Mouse (Mus musculus): ENCODE measurements at regions not wholly inside any gene's neighbourhood (a gene's known extent, or its start where the extent isn't known, plus 50 kb on each side); places are given as distances from the start of the nearest gene placed in this dataset.
"Not testable (repeated sequence)": the region's sequence is repeated elsewhere in the genome, so short reads cannot be mapped to it uniquely, and the experiment has no call there.

- H3K9ac ChIP-seq; ATAC-seq (ENCODE audit: insufficient number of reproducible peaks, low FRiP score); H3K4me3 ChIP-seq; H3K9me3 ChIP-seq (replicated peaks); H3K4me2 ChIP-seq; H3K4me1 ChIP-seq (replicated peaks); H3K27me3 ChIP-seq (replicated peaks); H3K27ac ChIP-seq (ENCODE audit: poor library complexity, severe bottlenecking); H3K36me3 ChIP-seq: not testable (repeated sequence)
These were observed 284.8 kb upstream of the Shh start for GRCm38 (mm10) chr5:28751821-28752220.

DNA sequence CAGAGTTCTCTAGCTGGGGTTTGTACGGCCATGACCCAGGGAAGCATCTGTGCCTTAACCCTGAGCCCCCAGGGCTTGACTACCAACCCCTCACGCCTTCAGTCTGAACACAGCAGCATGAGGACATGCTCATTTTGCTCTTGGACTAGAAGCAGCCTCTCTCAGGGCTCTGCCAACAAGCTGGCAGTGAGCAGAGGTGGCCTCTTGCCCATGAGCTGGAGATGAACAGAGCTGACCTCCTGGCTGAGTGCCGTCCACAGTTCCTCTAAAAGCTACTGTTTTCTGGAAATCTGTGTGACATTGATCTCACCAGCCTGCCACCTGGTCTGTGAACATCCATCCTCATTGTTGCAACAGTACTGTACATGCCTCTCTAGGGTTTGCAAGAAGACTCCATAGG, 267.7 kb upstream of the Shh start:
- ATAC-seq (ENCODE audit: insufficient number of reproducible peaks, low FRiP score), result no peak
- Histone ChIP-seq H3K27ac (ENCODE audit: poor library complexity, severe bottlenecking) (no peak overlapping the region), H3K9me3 (replicated peaks) (no peaks in the 10 kb centered on the region), H3K36me3 (no peaks in the 10 kb centered on the region), H3K27me3 (replicated peaks) (no peaks in the 10 kb centered on the region), H3K4me2 (no peak overlapping the region), H3K4me1 (replicated peaks) (no peaks in the 10 kb centered on the region), H3K9ac (no peak overlapping the region), H3K4me3 (no peak overlapping the region)
- 71% methylated on average over 3 of the region's 3 CpGs for WGBS

GRCm38 (mm10) chr5:28722067-28722466, 255.0 kb upstream of the Shh start:
- no peak overlapping the region for H3K9ac ChIP-seq
- no peaks in the 10 kb centered on the region for H3K9me3 ChIP-seq (replicated peaks)
- H3K36me3 ChIP-seq, result no peaks in the 10 kb centered on the region
- 67% methylated on average over 3 of the region's 3 CpGs for WGBS
- H3K4me1 ChIP-seq (replicated peaks), result no peaks in the 10 kb centered on the region
- ATAC-seq (ENCODE audit: insufficient number of reproducible peaks, low FRiP score), result no peak
- H3K27ac ChIP-seq (ENCODE audit: poor library complexity, severe bottlenecking), result no peak overlapping the region
- no peak overlapping the region for H3K4me3 ChIP-seq
- H3K4me2 ChIP-seq, result no peak overlapping the region
- H3K27me3 ChIP-seq (replicated peaks), result no peaks in the 10 kb centered on the region

DNA sequence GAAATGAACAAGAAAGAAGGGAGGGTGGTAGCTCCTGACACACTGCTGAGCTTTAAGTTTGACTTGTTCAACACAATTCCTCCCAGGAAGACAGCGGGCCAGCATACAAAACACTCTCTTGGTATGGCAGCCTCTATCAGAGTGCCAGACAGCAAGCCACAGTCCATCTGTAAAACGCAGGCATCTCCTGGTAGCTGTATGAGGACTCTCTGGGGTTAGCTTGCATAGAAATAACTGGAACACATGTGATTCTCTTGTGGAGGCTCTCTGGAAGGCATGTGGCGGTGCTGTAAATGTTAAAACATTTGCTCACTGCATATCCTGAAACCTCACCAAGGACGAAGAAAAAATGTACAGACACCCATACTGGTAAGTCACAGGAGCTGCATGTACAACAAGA, 247.9 kb upstream of the Shh start:
- Histone ChIP-seq H3K4me1 (replicated peaks) (no peaks in the 10 kb centered on the region), H3K36me3 (no peaks in the 10 kb centered on the region), H3K27ac (ENCODE audit: poor library complexity, severe bottlenecking) (no peak overlapping the region), H3K9ac (no peak overlapping the region), H3K27me3 (replicated peaks) (no peaks in the 10 kb centered on the region), H3K4me2 (no peak overlapping the region), H3K9me3 (replicated peaks) (no peaks in the 10 kb centered on the region), H3K4me3 (no peak overlapping the region)
- no peak for ATAC-seq (ENCODE audit: insufficient number of reproducible peaks, low FRiP score)
- 80% methylated on average over 4 of the region's 4 CpGs for WGBS

DNA sequence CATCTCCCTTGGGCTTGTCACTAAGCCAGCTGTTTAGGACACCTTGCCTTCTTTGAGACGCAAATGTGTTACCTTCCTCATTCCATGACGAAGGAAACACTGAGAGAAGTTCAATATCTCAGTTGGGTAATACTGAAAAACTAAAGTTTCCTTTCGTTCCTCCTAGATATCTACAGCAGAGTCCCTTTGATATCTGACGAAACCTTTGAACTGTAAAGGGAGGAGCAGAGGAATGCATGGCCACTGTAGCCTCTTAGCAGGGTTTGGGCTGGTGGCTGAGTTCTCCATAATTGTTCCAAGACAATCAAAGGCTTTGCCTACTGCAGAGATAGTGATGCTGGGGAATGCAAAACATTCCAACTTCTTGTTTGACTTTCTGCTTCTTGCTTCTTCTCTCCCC, 243.5 kb upstream of the Shh start:
- Histone ChIP-seq H3K9ac (no peak overlapping the region), H3K27me3 (replicated peaks) (no peaks in the 10 kb centered on the region), H3K4me3 (no peak overlapping the region), H3K36me3 (no peaks in the 10 kb centered on the region), H3K4me1 (replicated peaks) (no peaks in the 10 kb centered on the region), H3K4me2 (no peak overlapping the region), H3K27ac (ENCODE audit: poor library complexity, severe bottlenecking) (no peak overlapping the region), H3K9me3 (replicated peaks) (no peaks in the 10 kb centered on the region)
- ATAC-seq (ENCODE audit: insufficient number of reproducible peaks, low FRiP score), result no peak
- 53% methylated on average over 4 of the region's 4 CpGs for WGBS

DNA sequence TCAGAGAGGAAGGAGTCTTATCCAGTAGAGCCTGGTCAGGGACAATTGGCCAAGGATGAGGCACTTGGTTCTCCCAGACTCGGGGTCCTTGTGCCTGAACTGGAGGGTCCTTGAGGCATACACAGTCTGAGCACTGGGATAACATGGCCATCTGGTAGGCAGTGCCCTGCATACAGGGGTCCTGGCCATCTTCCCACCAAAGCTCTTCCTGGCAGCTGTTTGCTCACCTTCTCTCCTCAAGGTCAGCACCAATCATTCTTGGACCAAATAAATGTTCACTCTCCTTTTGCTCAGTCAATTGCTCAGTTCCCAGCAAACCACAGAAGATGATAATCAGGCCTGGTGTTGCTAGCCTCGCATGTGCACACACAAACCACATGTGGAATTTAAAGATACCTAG, 242.6 kb upstream of the Shh start:
- Histone ChIP-seq H3K4me3 (no peak overlapping the region), H3K9ac (no peak overlapping the region), H3K27ac (ENCODE audit: poor library complexity, severe bottlenecking) (no peak overlapping the region), H3K9me3 (replicated peaks) (no peaks in the 10 kb centered on the region), H3K27me3 (replicated peaks) (no peaks in the 10 kb centered on the region), H3K36me3 (no peaks in the 10 kb centered on the region), H3K4me2 (no peak overlapping the region), H3K4me1 (replicated peaks) (no peaks in the 10 kb centered on the region)
- WGBS, result 60% methylated on average over 2 of the region's 2 CpGs
- ATAC-seq (ENCODE audit: insufficient number of reproducible peaks, low FRiP score), result no peak

GRCm38 (mm10) chr5:28704359-28704758, 237.3 kb upstream of the Shh start:
- Histone ChIP-seq H3K27ac (ENCODE audit: poor library complexity, severe bottlenecking) (no peak overlapping the region), H3K4me2 (no peak overlapping the region), H3K9ac (no peak overlapping the region), H3K36me3 (no peaks in the 10 kb centered on the region), H3K27me3 (replicated peaks) (no peaks in the 10 kb centered on the region), H3K9me3 (replicated peaks) (no peaks in the 10 kb centered on the region), H3K4me3 (no peak overlapping the region), H3K4me1 (replicated peaks) (no peaks in the 10 kb centered on the region)
- 65% methylated on average over 1 of the region's 1 CpGs for WGBS
- no peak for ATAC-seq (ENCODE audit: insufficient number of reproducible peaks, low FRiP score)

DNA sequence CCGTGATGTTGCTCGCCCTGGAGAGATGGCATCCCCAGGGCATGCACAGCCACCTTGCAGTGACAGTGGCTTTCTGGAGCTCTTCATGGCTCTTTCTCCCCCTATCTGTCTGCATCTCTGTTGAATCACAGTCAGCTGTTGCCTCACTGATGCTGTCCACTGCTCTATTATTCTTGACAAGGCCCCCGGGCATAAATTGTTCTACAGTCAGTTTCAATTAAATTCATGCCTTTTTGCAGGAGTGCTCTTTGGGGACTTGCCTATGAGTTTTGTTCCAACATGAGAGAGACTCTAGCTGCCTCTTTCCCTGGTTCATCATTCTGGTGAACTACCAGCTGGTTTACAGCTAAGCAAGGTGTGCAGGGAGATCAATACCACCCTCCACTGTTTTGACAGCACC, 229.9 kb upstream of the Shh start:
- Histone ChIP-seq H3K4me2 (no peak overlapping the region), H3K36me3 (no peaks in the 10 kb centered on the region), H3K4me1 (replicated peaks) (no peaks in the 10 kb centered on the region), H3K4me3 (no peak overlapping the region), H3K27ac (ENCODE audit: poor library complexity, severe bottlenecking) (no peak overlapping the region), H3K9me3 (replicated peaks) (no peaks in the 10 kb centered on the region), H3K9ac (no peak overlapping the region), H3K27me3 (replicated peaks) (no peaks in the 10 kb centered on the region)
- 68% methylated on average over 3 of the region's 3 CpGs for WGBS
- ATAC-seq (ENCODE audit: insufficient number of reproducible peaks, low FRiP score), result no peak

GRCm38 (mm10) chr5:28690110-28690509, 223.1 kb upstream of the Shh start:
- H3K36me3 ChIP-seq, result no peaks in the 10 kb centered on the region
- no peaks in the 10 kb centered on the region for H3K27me3 ChIP-seq (replicated peaks)
- no peak overlapping the region for H3K4me3 ChIP-seq
- H3K4me2 ChIP-seq, result no peak overlapping the region
- ATAC-seq (ENCODE audit: insufficient number of reproducible peaks, low FRiP score), result no peak
- H3K9ac ChIP-seq, result no peak overlapping the region
- WGBS, result 66% methylated on average over 6 of the region's 6 CpGs
- no peaks in the 10 kb centered on the region for H3K9me3 ChIP-seq (replicated peaks)
- no peaks in the 10 kb centered on the region for H3K4me1 ChIP-seq (replicated peaks)
- H3K27ac ChIP-seq (ENCODE audit: poor library complexity, severe bottlenecking), result no peak overlapping the region

DNA sequence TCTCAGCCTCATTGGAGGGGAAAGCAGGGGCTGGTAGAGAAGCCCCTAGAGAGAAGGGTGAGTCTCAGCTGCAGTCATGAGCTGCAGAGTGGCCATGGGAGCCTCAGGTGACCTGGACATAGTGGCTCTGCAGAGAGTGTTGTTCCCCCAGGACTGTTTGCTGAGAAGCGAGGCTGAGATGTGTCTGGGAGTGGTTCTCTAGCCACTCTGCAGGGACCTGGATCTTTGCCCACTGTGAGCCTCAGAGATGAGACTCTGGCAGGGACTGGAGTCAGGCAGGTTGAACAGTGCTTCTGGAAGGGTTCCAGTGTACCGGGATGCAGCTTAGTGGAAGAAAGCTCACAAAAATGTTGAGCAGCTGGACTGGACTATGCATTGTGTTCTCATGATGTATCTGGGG, 222.6 kb upstream of the Shh start:
- WGBS, result 64% methylated on average over 2 of the region's 2 CpGs
- Histone ChIP-seq H3K9ac (no peak overlapping the region), H3K27ac (ENCODE audit: poor library complexity, severe bottlenecking) (no peak overlapping the region), H3K4me3 (no peak overlapping the region), H3K4me2 (no peak overlapping the region), H3K27me3 (replicated peaks) (no peaks in the 10 kb centered on the region), H3K36me3 (no peaks in the 10 kb centered on the region), H3K9me3 (replicated peaks) (no peaks in the 10 kb centered on the region), H3K4me1 (replicated peaks) (no peaks in the 10 kb centered on the region)
- ATAC-seq (ENCODE audit: insufficient number of reproducible peaks, low FRiP score), result no peak

GRCm38 (mm10) chr5:28689136-28689535, 222.1 kb upstream of the Shh start:
- H3K27me3 ChIP-seq (replicated peaks), result no peaks in the 10 kb centered on the region
- WGBS, result 71% methylated on average over 3 of the region's 3 CpGs
- no peak overlapping the region for H3K9ac ChIP-seq
- H3K4me2 ChIP-seq, result no peak overlapping the region
- no peak overlapping the region for H3K27ac ChIP-seq (ENCODE audit: poor library complexity, severe bottlenecking)
- H3K9me3 ChIP-seq (replicated peaks), result no peaks in the 10 kb centered on the region
- H3K4me1 ChIP-seq (replicated peaks), result no peaks in the 10 kb centered on the region
- no peaks in the 10 kb centered on the region for H3K36me3 ChIP-seq
- no peak for ATAC-seq (ENCODE audit: insufficient number of reproducible peaks, low FRiP score)
- H3K4me3 ChIP-seq, result no peak overlapping the region

DNA sequence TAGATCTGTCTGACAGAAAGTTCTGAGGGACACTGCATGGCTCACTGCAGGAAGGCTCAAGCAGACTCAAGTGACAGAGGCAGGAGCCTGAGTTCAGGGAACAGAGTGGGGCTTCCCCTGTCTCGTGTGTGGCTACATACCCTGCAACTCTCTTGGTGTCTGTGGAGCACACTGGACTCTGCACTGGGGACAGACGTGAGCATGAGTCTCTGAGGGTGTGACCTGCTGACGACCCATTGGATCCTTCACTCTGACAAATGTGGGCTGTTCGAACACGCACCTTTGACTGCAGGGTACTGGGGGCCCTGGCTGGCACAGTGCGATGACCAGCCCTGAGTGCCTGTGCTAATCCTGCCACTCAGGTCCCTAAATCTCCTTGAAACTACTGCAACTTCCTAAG, 215.8 kb upstream of the Shh start:
- Histone ChIP-seq H3K27ac (ENCODE audit: poor library complexity, severe bottlenecking) (no peak overlapping the region), H3K27me3 (replicated peaks) (no peaks in the 10 kb centered on the region), H3K4me2 (no peak overlapping the region), H3K4me3 (no peak overlapping the region), H3K36me3 (no peaks in the 10 kb centered on the region), H3K9ac (no peak overlapping the region), H3K4me1 (replicated peaks) (peaks cover 6% of the 10 kb centered on the region; the same call in 1 of the 2 replicates), H3K9me3 (replicated peaks) (no peaks in the 10 kb centered on the region)
- no peak for ATAC-seq (ENCODE audit: insufficient number of reproducible peaks, low FRiP score)
- 69% methylated on average over 6 of the region's 6 CpGs for WGBS

Measured in heart, embryonic 12.5 days (tissue).